Mouse (Mus musculus): ENCODE results near the gene Pfkm. TPM values are rescaled to one million over a fixed set of nuclear protein-coding genes. Genes with fewer than 3 reads are reported as not detected.

The Pfkm gene
- polyA plus RNA-seq, 1 experiment from 2014 or later = 31.7 TPM

GRCm38 (mm10) chr15:98093121-98094011 lies 977 bp downstream of the Pfkm start, which contains the start of gene Senp1:
Senp1 (minus strand) TSS chr15:98093744.
- no peaks in the 10 kb centered on the region for H3K27me3 ChIP-seq (replicated peaks; ENCODE audit: control insufficient read depth, insufficient read depth, low read length)
- WGBS = under 1% methylated on average over 49 of the region's 58 CpGs
- H3K36me3 ChIP-seq (ENCODE audit: control insufficient read depth, insufficient read depth, low read length) = no peaks in the 10 kb centered on the region
- H3K9me3 ChIP-seq (ENCODE audit: control insufficient read depth, low read length) = no peaks in the 10 kb centered on the region
- peak within 1 kb of the TSS; percentile 97 for H3K27ac ChIP-seq (ENCODE audit: low read length)
- peak within 1 kb of the TSS; percentile 62 for H3K4me2 ChIP-seq (ENCODE audit: low read depth, low read length)
- H3K9ac ChIP-seq (ENCODE audit: low read depth, low read length) = peak within 1 kb of the TSS; percentile 96
- ATAC-seq = peak; percentile 93
- peak within 1 kb of the TSS; percentile 89 for H3K4me3 ChIP-seq (ENCODE audit: low read length)
- H3K4me1 ChIP-seq (ENCODE audit: control insufficient read depth, insufficient read depth, low read length) = peaks cover 6% of the 10 kb centered on the region

GRCm38 (mm10) chr15:98094905-98095304 lies 2.5 kb downstream of the Pfkm start:
- no peaks in the 10 kb centered on the region for H3K27me3 ChIP-seq (replicated peaks; ENCODE audit: control insufficient read depth, insufficient read depth, low read length)
- 88% methylated on average over 12 of the region's 12 CpGs for WGBS
- H3K4me2 ChIP-seq (ENCODE audit: low read depth, low read length) = no peak overlapping the region
- no peak overlapping the region for H3K4me3 ChIP-seq (ENCODE audit: low read length)
- ATAC-seq = no peak
- H3K9ac ChIP-seq (ENCODE audit: low read depth, low read length) = no peak overlapping the region
- no peaks in the 10 kb centered on the region for H3K36me3 ChIP-seq (ENCODE audit: control insufficient read depth, insufficient read depth, low read length)
- H3K4me1 ChIP-seq (ENCODE audit: control insufficient read depth, insufficient read depth, low read length) = peaks cover 6% of the 10 kb centered on the region
- no peak overlapping the region for H3K27ac ChIP-seq (ENCODE audit: low read length)
- no peaks in the 10 kb centered on the region for H3K9me3 ChIP-seq (ENCODE audit: control insufficient read depth, low read length)

GRCm38 (mm10) chr15:98096957-98097356 lies 4.6 kb downstream of the Pfkm start:
- no peaks in the 10 kb centered on the region for H3K27me3 ChIP-seq (replicated peaks; ENCODE audit: control insufficient read depth, insufficient read depth, low read length)
- H3K4me3 ChIP-seq (ENCODE audit: low read length) = no peak overlapping the region
- H3K4me1 ChIP-seq (ENCODE audit: control insufficient read depth, insufficient read depth, low read length) = peaks cover 1% of the 10 kb centered on the region
- ATAC-seq = no peak
- H3K27ac ChIP-seq (ENCODE audit: low read length) = no peak overlapping the region
- H3K4me2 ChIP-seq (ENCODE audit: low read depth, low read length) = no peak overlapping the region
- H3K36me3 ChIP-seq (ENCODE audit: control insufficient read depth, insufficient read depth, low read length) = no peaks in the 10 kb centered on the region
- H3K9me3 ChIP-seq (ENCODE audit: control insufficient read depth, low read length) = no peaks in the 10 kb centered on the region
- no peak overlapping the region for H3K9ac ChIP-seq (ENCODE audit: low read depth, low read length)
- 47% methylated on average over 3 of the region's 3 CpGs for WGBS

GRCm38 (mm10) chr15:98098519-98098918 lies 6.1 kb downstream of the Pfkm start:
- no peak for ATAC-seq
- Histone ChIP-seq H3K4me3 (ENCODE audit: low read length) (no peak overlapping the region), H3K36me3 (ENCODE audit: control insufficient read depth, insufficient read depth, low read length) (no peaks in the 10 kb centered on the region), H3K27ac (ENCODE audit: low read length) (no peak overlapping the region), H3K4me2 (ENCODE audit: low read depth, low read length) (no peak overlapping the region), H3K27me3 (replicated peaks; ENCODE audit: control insufficient read depth, insufficient read depth, low read length) (no peaks in the 10 kb centered on the region), H3K9me3 (ENCODE audit: control insufficient read depth, low read length) (no peaks in the 10 kb centered on the region), H3K4me1 (ENCODE audit: control insufficient read depth, insufficient read depth, low read length) (no peaks in the 10 kb centered on the region), H3K9ac (ENCODE audit: low read depth, low read length) (no peak overlapping the region)
- 85% methylated on average over 9 of the region's 9 CpGs for WGBS

GRCm38 (mm10) chr15:98102401-98102800 lies 10.0 kb downstream of the Pfkm start:
- Histone ChIP-seq H3K36me3 (ENCODE audit: control insufficient read depth, insufficient read depth, low read length) (no peaks in the 10 kb centered on the region), H3K4me3 (ENCODE audit: low read length) (no peak overlapping the region), H3K27me3 (replicated peaks; ENCODE audit: control insufficient read depth, insufficient read depth, low read length) (no peaks in the 10 kb centered on the region), H3K9me3 (ENCODE audit: control insufficient read depth, low read length) (no peaks in the 10 kb centered on the region), H3K4me2 (ENCODE audit: low read depth, low read length) (no peak overlapping the region), H3K27ac (ENCODE audit: low read length) (no peak overlapping the region), H3K4me1 (ENCODE audit: control insufficient read depth, insufficient read depth, low read length) (0 out of 2 replicates have a peak, but pooled peaks cover 2% of the 10 kb centered on the region), H3K9ac (ENCODE audit: low read depth, low read length) (no peak overlapping the region)
- 88% methylated on average over 6 of the region's 6 CpGs for WGBS
- ATAC-seq = no peak

- Histone ChIP-seq H3K36me3 (ENCODE audit: control insufficient read depth, insufficient read depth, low read length) (no peaks in the 10 kb centered on the region), H3K27me3 (replicated peaks; ENCODE audit: control insufficient read depth, insufficient read depth, low read length) (no peaks in the 10 kb centered on the region), H3K4me3 (ENCODE audit: low read length) (no peak overlapping the region), H3K9ac (ENCODE audit: low read depth, low read length) (no peak overlapping the region), H3K4me1 (ENCODE audit: control insufficient read depth, insufficient read depth, low read length) (peaks cover 14% of the 10 kb centered on the region), H3K27ac (ENCODE audit: low read length) (no peak overlapping the region), H3K9me3 (ENCODE audit: control insufficient read depth, low read length) (no peaks in the 10 kb centered on the region), H3K4me2 (ENCODE audit: low read depth, low read length) (no peak overlapping the region)
- ATAC-seq = no peak
- 54% methylated on average over 6 of the region's 6 CpGs for WGBS
These were observed 14.1 kb downstream of the Pfkm start for GRCm38 (mm10) chr15:98106506-98106905.

GRCm38 (mm10) chr15:98107230-98107629 lies 14.8 kb downstream of the Pfkm start:
- ATAC-seq = peak; percentile 65
- peak overlapping the region; percentile 81 for H3K4me2 ChIP-seq (ENCODE audit: low read depth, low read length)

GRCm38 (mm10) chr15:98107703-98108296 lies 15.4 kb downstream of the Pfkm start:
- Histone ChIP-seq H3K4me3 (ENCODE audit: low read length) (peak overlapping the region; percentile 65), H3K9ac (ENCODE audit: low read depth, low read length) (peak overlapping the region; percentile 84), H3K4me2 (ENCODE audit: low read depth, low read length) (peak overlapping the region; percentile 81), H3K27me3 (replicated peaks; ENCODE audit: control insufficient read depth, insufficient read depth, low read length) (no peaks in the 10 kb centered on the region), H3K9me3 (ENCODE audit: control insufficient read depth, low read length) (no peaks in the 10 kb centered on the region), H3K27ac (ENCODE audit: low read length) (peak overlapping the region; percentile 70), H3K36me3 (ENCODE audit: control insufficient read depth, insufficient read depth, low read length) (no peaks in the 10 kb centered on the region), H3K4me1 (ENCODE audit: control insufficient read depth, insufficient read depth, low read length) (peaks cover 14% of the 10 kb centered on the region)
- 30% methylated on average over 11 of the region's 11 CpGs for WGBS
- peak; percentile 13; the same call in 1 of the 2 replicates for ATAC-seq

More at GRCm38 (mm10) chr15:98107230-98107629, 14.8 kb downstream of the Pfkm start:
- no peaks in the 10 kb centered on the region for H3K27me3 ChIP-seq (replicated peaks; ENCODE audit: control insufficient read depth, insufficient read depth, low read length)
- peak overlapping the region; percentile 70 for H3K27ac ChIP-seq (ENCODE audit: low read length)
- peaks cover 14% of the 10 kb centered on the region for H3K4me1 ChIP-seq (ENCODE audit: control insufficient read depth, insufficient read depth, low read length)
- H3K9ac ChIP-seq (ENCODE audit: low read depth, low read length) = 0 out of 2 replicates have a peak overlapping the region, but pooled peaks have one; percentile 84
- H3K4me3 ChIP-seq (ENCODE audit: low read length) = no peak overlapping the region; the same call in 1 of the 2 replicates
- no peaks in the 10 kb centered on the region for H3K9me3 ChIP-seq (ENCODE audit: control insufficient read depth, low read length)
- no peaks in the 10 kb centered on the region for H3K36me3 ChIP-seq (ENCODE audit: control insufficient read depth, insufficient read depth, low read length)
- WGBS = 61% methylated on average over 6 of the region's 6 CpGs

GRCm38 (mm10) chr15:98108297-98109152 lies 16.1 kb downstream of the Pfkm start:
- peak overlapping the region; percentile 84 for H3K9ac ChIP-seq (ENCODE audit: low read depth, low read length)
- peak overlapping the region; percentile 81 for H3K4me2 ChIP-seq (ENCODE audit: low read depth, low read length)
- peak overlapping the region; percentile 65 for H3K4me3 ChIP-seq (ENCODE audit: low read length)
- WGBS = 3% methylated on average over 36 of the region's 37 CpGs
- no peaks in the 10 kb centered on the region for H3K9me3 ChIP-seq (ENCODE audit: control insufficient read depth, low read length)
- H3K27me3 ChIP-seq (replicated peaks; ENCODE audit: control insufficient read depth, insufficient read depth, low read length) = no peaks in the 10 kb centered on the region
- ATAC-seq = peak; percentile 92
- H3K27ac ChIP-seq (ENCODE audit: low read length) = peak overlapping the region; percentile 72
- peaks cover 14% of the 10 kb centered on the region for H3K4me1 ChIP-seq (ENCODE audit: control insufficient read depth, insufficient read depth, low read length)
- no peaks in the 10 kb centered on the region for H3K36me3 ChIP-seq (ENCODE audit: control insufficient read depth, insufficient read depth, low read length)
